In the genomic region with DNA sequence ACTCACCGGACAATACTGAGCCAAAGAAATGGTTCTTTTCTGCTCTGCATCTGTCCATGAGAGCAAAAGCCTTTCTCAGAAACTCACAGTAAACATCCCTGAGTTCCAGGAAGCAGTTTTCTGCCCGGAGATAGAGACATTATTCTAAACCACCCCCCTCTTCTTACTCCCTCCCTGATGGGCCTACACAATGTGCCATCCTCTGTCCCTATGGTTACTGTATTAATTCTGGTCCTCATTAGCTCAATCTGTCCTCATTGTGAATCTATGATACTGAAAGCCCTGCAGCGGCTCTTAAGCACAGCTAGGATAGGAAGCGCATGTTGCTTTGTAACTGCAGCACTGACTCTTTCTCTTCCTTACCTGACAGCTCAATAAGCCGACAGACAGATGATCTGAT, we compare ENCODE assay signal across 17 mouse cellular contexts. TPM values are rescaled to one million over a fixed set of nuclear protein-coding genes. Genes with fewer than 3 reads are reported as not detected.
DNase-seq lines count a peak whose midpoint lies in the region; ATAC-seq and TF ChIP-seq lines count a peak whose summit lies in the region.
"Had no signal": no experiment of that assay in that cellular context is flagged by ENCODE, and none has a peak within 500 bp of the region (broad histone marks: within the 10 kb centered on the region; RNA-seq: fewer than 3 reads in every experiment).

No protein-coding gene starts in this region.

- WGBS in forebrain, embryonic 13.5 days: 50% methylated on average over 5 of the region's 5 CpGs
- 85% methylated on average over 5 of the region's 5 CpGs for WGBS in forebrain, embryonic 10.5 days
- 69% methylated on average over 5 of the region's 5 CpGs for WGBS in lung, postnatal 0 days
- WGBS in lung, adult 2 months: 71% methylated on average over 5 of the region's 5 CpGs
- WGBS in forebrain, postnatal 0 days: 52% methylated on average over 5 of the region's 5 CpGs
- WGBS in midbrain, embryonic 16.5 days: 51% methylated on average over 5 of the region's 5 CpGs
- 79% methylated on average over 5 of the region's 5 CpGs for WGBS in kidney, embryonic 16.5 days

- H3K4me2 ChIP-seq in forebrain, embryonic 13.5 days: no peak overlapping the region
- no peak overlapping the region for H3K4me2 ChIP-seq in lung, postnatal 0 days (replicated peaks; ENCODE audit: low read depth, low read length)
- H3K4me2 ChIP-seq in forebrain, postnatal 0 days (ENCODE audit: low read depth): no peak overlapping the region
- H3K4me2 ChIP-seq in midbrain, embryonic 16.5 days (ENCODE audit: low read length): no peak overlapping the region
- H3K4me2 ChIP-seq in kidney, embryonic 16.5 days (replicated peaks; ENCODE audit: low read depth, low read length): no peak overlapping the region
- H3K4me2 ChIP-seq: heart, embryonic 13.5 days; limb, embryonic 15.5 days had no signal

- 0 out of 2 replicates have a peak, but pooled peaks cover 4% of the 10 kb centered on the region for H3K36me3 ChIP-seq in forebrain, embryonic 13.5 days (ENCODE audit: poor library complexity, severe bottlenecking)
- no peaks in the 10 kb centered on the region for H3K36me3 ChIP-seq in forebrain, embryonic 10.5 days (replicated peaks)
- H3K36me3 ChIP-seq in lung, postnatal 0 days (ENCODE audit: insufficient read depth, low read length): no peaks in the 10 kb centered on the region
- no peaks in the 10 kb centered on the region for H3K36me3 ChIP-seq in forebrain, postnatal 0 days (ENCODE audit: insufficient read depth)
- H3K36me3 ChIP-seq in midbrain, embryonic 16.5 days (ENCODE audit: control insufficient read depth, insufficient read depth, low read length): no peaks in the 10 kb centered on the region
- no peaks in the 10 kb centered on the region for H3K36me3 ChIP-seq in kidney, embryonic 16.5 days (ENCODE audit: insufficient read depth, low read length)
- H3K36me3 ChIP-seq: heart, embryonic 13.5 days; limb, embryonic 15.5 days had no signal

- H3K4me3 ChIP-seq in forebrain, embryonic 13.5 days: no peak overlapping the region
- no peak overlapping the region for H3K4me3 ChIP-seq in forebrain, embryonic 10.5 days
- no peak overlapping the region for H3K4me3 ChIP-seq in lung, postnatal 0 days (ENCODE audit: low read depth, low read length)
- no peak overlapping the region for H3K4me3 ChIP-seq in lung, adult 2 months (replicated peaks; ENCODE audit: extremely low read depth, low read depth, low read length)
- no peak overlapping the region for H3K4me3 ChIP-seq in forebrain, postnatal 0 days (ENCODE audit: low read depth, low read length)
- no peak overlapping the region for H3K4me3 ChIP-seq in midbrain, embryonic 16.5 days (ENCODE audit: low read depth, low read length)
- no peak overlapping the region for H3K4me3 ChIP-seq in kidney, embryonic 16.5 days (ENCODE audit: low read length)
- H3K4me3 ChIP-seq: erythroblast, embryonic 14.5 days; heart, embryonic 13.5 days; limb, embryonic 15.5 days had no signal

- no peak for DNase-seq in forebrain, embryonic 10.5 days (ENCODE audit: extremely low spot score, low spot score)
- DNase-seq in lung, postnatal 0 days (ENCODE audit: low spot score): no peak
- DNase-seq in lung, adult 2 months: no peak
- DNase-seq in forebrain, postnatal 0 days: no peak
- DNase-seq in urinary bladder, postnatal 36 days (ENCODE audit: low spot score in 2 of 2): no peak
- DNase-seq: adrenal gland, adult 8-10 months; cerebellum, adult 2 months; heart, postnatal 36 days; kidney, postnatal 36 days had no signal

- peaks cover 17% of the 10 kb centered on the region for H3K4me1 ChIP-seq in forebrain, embryonic 13.5 days
- H3K4me1 ChIP-seq in forebrain, embryonic 10.5 days: 0 out of 2 replicates have a peak, but pooled peaks cover 2% of the 10 kb centered on the region
- H3K4me1 ChIP-seq in lung, postnatal 0 days (ENCODE audit: insufficient read depth, low read depth, low read length): no peaks in the 10 kb centered on the region
- H3K4me1 ChIP-seq in lung, adult 2 months (ENCODE audit: control insufficient read depth, insufficient read depth, low read length): peaks cover 4% of the 10 kb centered on the region; the same call in 1 of the 2 replicates
- no peaks in the 10 kb centered on the region for H3K4me1 ChIP-seq in forebrain, postnatal 0 days (ENCODE audit: insufficient read depth)
- peaks cover 10% of the 10 kb centered on the region for H3K4me1 ChIP-seq in midbrain, embryonic 16.5 days (ENCODE audit: control insufficient read depth, insufficient read depth, low read length)
- H3K4me1 ChIP-seq in kidney, embryonic 16.5 days (ENCODE audit: insufficient read depth, low read length): no peaks in the 10 kb centered on the region

- H3K27ac ChIP-seq in forebrain, embryonic 13.5 days: no peak overlapping the region
- no peak overlapping the region for H3K27ac ChIP-seq in forebrain, embryonic 10.5 days
- H3K27ac ChIP-seq in lung, postnatal 0 days (ENCODE audit: low read length): no peak overlapping the region
- no peak overlapping the region; the same call in 1 of the 2 replicates for H3K27ac ChIP-seq in forebrain, postnatal 0 days (ENCODE audit: low read depth, low read length)
- 0 out of 2 replicates have a peak overlapping the region, but pooled peaks have one; percentile 11 for H3K27ac ChIP-seq in midbrain, embryonic 16.5 days (ENCODE audit: low read length)
- H3K27ac ChIP-seq in kidney, embryonic 16.5 days (ENCODE audit: low read length): no peak overlapping the region
- H3K27ac ChIP-seq: heart, embryonic 13.5 days; limb, embryonic 15.5 days had no signal

- H3K9me3 ChIP-seq in forebrain, embryonic 13.5 days (replicated peaks): no peaks in the 10 kb centered on the region
- no peaks in the 10 kb centered on the region for H3K9me3 ChIP-seq in forebrain, embryonic 10.5 days
- no peaks in the 10 kb centered on the region for H3K9me3 ChIP-seq in lung, postnatal 0 days (ENCODE audit: low read length)
- no peaks in the 10 kb centered on the region for H3K9me3 ChIP-seq in forebrain, postnatal 0 days (ENCODE audit: low read length)
- no peaks in the 10 kb centered on the region for H3K9me3 ChIP-seq in midbrain, embryonic 16.5 days (replicated peaks; ENCODE audit: control insufficient read depth, low read length, poor library complexity, severe bottlenecking)
- no peaks in the 10 kb centered on the region for H3K9me3 ChIP-seq in kidney, embryonic 16.5 days (ENCODE audit: low read length)
- H3K9me3 ChIP-seq: heart, embryonic 13.5 days; limb, embryonic 15.5 days had no signal

- peak; percentile 59 for ATAC-seq in forebrain, embryonic 13.5 days
- ATAC-seq in lung, postnatal 0 days: peak; percentile 9; the same call in 1 of the 2 replicates
- ATAC-seq in forebrain, postnatal 0 days: peak; percentile 79
- peak; percentile 74 for ATAC-seq in midbrain, embryonic 16.5 days
- ATAC-seq in kidney, embryonic 16.5 days (ENCODE audit: low FRiP score, low TSS enrichment): no peak
- ATAC-seq: intestine, postnatal 0 days had no signal

- TF ChIP-seq EP300 in lung, postnatal 0 days (IDR thresholded peaks at IDR 0.05): no peak

- H3K27me3 ChIP-seq in forebrain, embryonic 13.5 days: no peaks in the 10 kb centered on the region
- H3K27me3 ChIP-seq in forebrain, embryonic 10.5 days (ENCODE audit: poor library complexity, severe bottlenecking): no peaks in the 10 kb centered on the region
- H3K27me3 ChIP-seq in lung, postnatal 0 days (replicated peaks; ENCODE audit: insufficient read depth, low read length): no peaks in the 10 kb centered on the region
- no peaks in the 10 kb centered on the region for H3K27me3 ChIP-seq in forebrain, postnatal 0 days (ENCODE audit: insufficient read depth, low read length)
- no peaks in the 10 kb centered on the region for H3K27me3 ChIP-seq in midbrain, embryonic 16.5 days (ENCODE audit: control insufficient read depth, insufficient read depth, low read depth, low read length)
- H3K27me3 ChIP-seq in kidney, embryonic 16.5 days (ENCODE audit: insufficient read depth, low read length): no peaks in the 10 kb centered on the region
- H3K27me3 ChIP-seq: CH12.LX; heart, embryonic 13.5 days; limb, embryonic 15.5 days had no signal

- TF ChIP-seq POLR2A in lung, adult 2 months (IDR thresholded peaks at IDR 0.05; ENCODE audit: borderline replicate concordance, extremely low read depth, low read depth, low read length): no peak

- H3K9ac ChIP-seq in forebrain, embryonic 13.5 days: no peak overlapping the region
- H3K9ac ChIP-seq in lung, postnatal 0 days (replicated peaks; ENCODE audit: low read depth): no peak overlapping the region
- H3K9ac ChIP-seq in forebrain, postnatal 0 days: no peak overlapping the region
- no peak overlapping the region for H3K9ac ChIP-seq in midbrain, embryonic 16.5 days (ENCODE audit: low read depth, low read length)
- H3K9ac ChIP-seq in kidney, embryonic 16.5 days (replicated peaks; ENCODE audit: low read length): no peak overlapping the region
- H3K9ac ChIP-seq: heart, embryonic 13.5 days; limb, embryonic 15.5 days had no signal

- no peak for TF ChIP-seq CTCF in lung, postnatal 0 days (IDR thresholded peaks at IDR 0.05)
- TF ChIP-seq CTCF in lung, adult 2 months (IDR thresholded peaks at IDR 0.05; ENCODE audit: insufficient read depth, low read length): no peak
- TF ChIP-seq CTCF in forebrain, postnatal 0 days (IDR thresholded peaks at IDR 0.05; ENCODE audit: low read depth): no peak

RNA-seq across cellular contexts. Expression of gene B3galnt1, which starts 53.7 kb away (rescaled TPM):
- 55.6 and 60.3 TPM in 2 replicates for polyA plus RNA-seq in forebrain, embryonic 13.5 days (2015; fragmentation: Nextera tagmentation; extraction: Ambion mirVana)
- polyA plus RNA-seq in forebrain, embryonic 10.5 days (2016; fragmentation: Nextera tagmentation; extraction: Ambion mirVana): 27.5 and 29.2 TPM in 2 replicates
- polyA plus RNA-seq in lung, postnatal 0 days (2015; fragmentation: Nextera tagmentation; extraction: Ambion mirVana): 16.7 and 21.0 TPM in 2 replicates
- 4.7 and 5.4 TPM in 2 replicates for polyA plus RNA-seq in lung, adult 2 months (2012; rRNA removed)
- total RNA-seq in forebrain, postnatal 0 days (2014; rRNA removed): 80.0 and 85.5 TPM in 2 replicates
- 79.4 and 99.4 TPM in 2 replicates for polyA plus RNA-seq in forebrain, postnatal 0 days (2015; fragmentation: Nextera tagmentation; extraction: Ambion mirVana)
- polyA plus RNA-seq in midbrain, embryonic 16.5 days (2015; fragmentation: Nextera tagmentation; extraction: Ambion mirVana): 115 and 118 TPM in 2 replicates
- polyA plus RNA-seq in kidney, embryonic 16.5 days (2015; fragmentation: Nextera tagmentation; extraction: Ambion mirVana): 35.2 and 38.9 TPM in 2 replicates
- polyA plus RNA-seq: erythroblast, embryonic 14.5 days had no signal
